In genomic region chr5:120251697-120252401, GRCm38 (mm10) we compare ENCODE assay signal across 9 mouse cellular contexts.
A peak's percentile ranks its signal among the peaks of the same experiment; 100 is the strongest.
DNase-seq lines count a peak whose midpoint lies in the region; ATAC-seq and TF ChIP-seq lines count a peak whose summit lies in the region.
"Had no signal": no experiment of that assay in that cellular context is flagged by ENCODE, and none has a peak within 500 bp of the region (broad histone marks: within the 10 kb centered on the region; RNA-seq: fewer than 3 reads in every experiment).

No protein-coding gene starts in this region.

- no peak overlapping the region for H3K9ac ChIP-seq in heart, embryonic 12.5 days
- H3K9ac ChIP-seq in intestine, embryonic 15.5 days: no peak overlapping the region
- no peak overlapping the region; the same call in 1 of the 2 replicates for H3K9ac ChIP-seq in midbrain, embryonic 14.5 days (replicated peaks; ENCODE audit: low read length)

- peaks cover 87% of the 10 kb centered on the region for H3K27me3 ChIP-seq in heart, embryonic 12.5 days (replicated peaks)
- H3K27me3 ChIP-seq in embryonic facial prominence, embryonic 10.5 days (replicated peaks; ENCODE audit: low read depth, poor library complexity, severe bottlenecking): peaks cover 83% of the 10 kb centered on the region
- H3K27me3 ChIP-seq in intestine, embryonic 15.5 days (replicated peaks): peaks cover 13% of the 10 kb centered on the region; the same call in 1 of the 2 replicates
- H3K27me3 ChIP-seq in midbrain, embryonic 14.5 days (ENCODE audit: control insufficient read depth, insufficient read depth, low read length): peaks cover 15% of the 10 kb centered on the region
- H3K27me3 ChIP-seq in thymus, adult 2 months (ENCODE audit: control insufficient read depth, insufficient read depth, low read length): no peaks in the 10 kb centered on the region

- no peak for TF ChIP-seq CTCF in thymus, adult 2 months (IDR thresholded peaks at IDR 0.05; ENCODE audit: borderline replicate concordance, control insufficient read depth, extremely low read depth, insufficient read depth, low read length, poor library complexity)

- ATAC-seq in heart, embryonic 12.5 days (ENCODE audit: insufficient number of reproducible peaks, low FRiP score): no peak
- ATAC-seq in intestine, embryonic 15.5 days: no peak
- ATAC-seq in midbrain, embryonic 14.5 days (ENCODE audit: low FRiP score, low TSS enrichment): peak; percentile 43; the same call in 1 of the 2 replicates

- no peak for DNase-seq in heart, postnatal 36 days
- DNase-seq in embryonic facial prominence, embryonic 10.5 days (ENCODE audit: low spot score): peak; percentile 17
- DNase-seq in midbrain, embryonic 14.5 days: peak; percentile 61
- no peak for DNase-seq in Muller cell, postnatal 12 days (ENCODE audit: inconsistent ontology term)
- no peak for DNase-seq in cerebellum, adult 11-12 months
- no peak for DNase-seq in thymus, adult 2 months

- WGBS in heart, embryonic 12.5 days: 8% methylated on average over 22 of the region's 22 CpGs
- WGBS in embryonic facial prominence, embryonic 10.5 days: 14% methylated on average over 22 of the region's 22 CpGs
- 16% methylated on average over 22 of the region's 22 CpGs for WGBS in intestine, embryonic 15.5 days
- WGBS in midbrain, embryonic 14.5 days: 10% methylated on average over 22 of the region's 22 CpGs
- WGBS in thymus, adult 2 months: 24% methylated on average over 22 of the region's 22 CpGs

- intact Hi-C loops in heart, postnatal 36 days (cut with DNase I): loop anchor here (10.0 kb wide), 2 partner anchors 193 to 353 kb away; no protein-coding TSS in a partner anchor

- H3K36me3 ChIP-seq in heart, embryonic 12.5 days: no peaks in the 10 kb centered on the region
- H3K36me3 ChIP-seq in embryonic facial prominence, embryonic 10.5 days (replicated peaks): no peaks in the 10 kb centered on the region
- no peaks in the 10 kb centered on the region for H3K36me3 ChIP-seq in intestine, embryonic 15.5 days
- H3K36me3 ChIP-seq in midbrain, embryonic 14.5 days (ENCODE audit: control insufficient read depth, insufficient read depth, low read length): no peaks in the 10 kb centered on the region
- H3K36me3 ChIP-seq in thymus, adult 2 months (ENCODE audit: control insufficient read depth, insufficient read depth, low read length): no peaks in the 10 kb centered on the region

- peak overlapping the region; percentile 28 for H3K4me3 ChIP-seq in heart, embryonic 12.5 days
- peak overlapping the region; percentile 40 for H3K4me3 ChIP-seq in embryonic facial prominence, embryonic 10.5 days
- 0 out of 2 replicates have a peak overlapping the region, but pooled peaks have one; percentile 4 for H3K4me3 ChIP-seq in intestine, embryonic 15.5 days (replicated peaks)
- no peak overlapping the region for H3K4me3 ChIP-seq in midbrain, embryonic 14.5 days (replicated peaks; ENCODE audit: low read depth, low read length)
- no peak overlapping the region for H3K4me3 ChIP-seq in thymus, adult 2 months (ENCODE audit: control insufficient read depth, insufficient read depth, low read length)
- H3K4me3 ChIP-seq: erythroblast, embryonic 14.5 days had no signal

- no peak for TF ChIP-seq POLR2A in thymus, adult 2 months (IDR thresholded peaks at IDR 0.05; ENCODE audit: control insufficient read depth, extremely low read depth, insufficient read depth, low read length, poor library complexity)

- H3K4me2 ChIP-seq in heart, embryonic 12.5 days: peak overlapping the region; percentile 59
- H3K4me2 ChIP-seq in intestine, embryonic 15.5 days (replicated peaks): peak overlapping the region; percentile 52
- peak overlapping the region; percentile 41 for H3K4me2 ChIP-seq in midbrain, embryonic 14.5 days (ENCODE audit: low read length)

- no peaks in the 10 kb centered on the region for H3K9me3 ChIP-seq in heart, embryonic 12.5 days (replicated peaks)
- no peaks in the 10 kb centered on the region for H3K9me3 ChIP-seq in embryonic facial prominence, embryonic 10.5 days
- H3K9me3 ChIP-seq in intestine, embryonic 15.5 days: no peaks in the 10 kb centered on the region
- H3K9me3 ChIP-seq in midbrain, embryonic 14.5 days (ENCODE audit: control insufficient read depth, low read length): no peaks in the 10 kb centered on the region

- 0 out of 2 replicates have a peak, but pooled peaks cover 2% of the 10 kb centered on the region for H3K4me1 ChIP-seq in heart, embryonic 12.5 days (replicated peaks)
- H3K4me1 ChIP-seq in embryonic facial prominence, embryonic 10.5 days: peaks cover 8% of the 10 kb centered on the region; the same call in 1 of the 2 replicates
- peaks cover 4% of the 10 kb centered on the region; the same call in 1 of the 2 replicates for H3K4me1 ChIP-seq in intestine, embryonic 15.5 days (replicated peaks)
- peaks cover 6% of the 10 kb centered on the region; the same call in 1 of the 2 replicates for H3K4me1 ChIP-seq in midbrain, embryonic 14.5 days (ENCODE audit: control insufficient read depth, insufficient read depth, low read length)
- H3K4me1 ChIP-seq in thymus, adult 2 months (replicated peaks; ENCODE audit: control insufficient read depth, insufficient read depth, low read length): no peaks in the 10 kb centered on the region

- H3K27ac ChIP-seq in heart, embryonic 12.5 days (ENCODE audit: poor library complexity, severe bottlenecking): no peak overlapping the region
- no peak overlapping the region for H3K27ac ChIP-seq in embryonic facial prominence, embryonic 10.5 days (replicated peaks)
- H3K27ac ChIP-seq in intestine, embryonic 15.5 days: no peak overlapping the region
- peak overlapping the region; percentile 79 for H3K27ac ChIP-seq in midbrain, embryonic 14.5 days (replicated peaks; ENCODE audit: low read depth, low read length)
- H3K27ac ChIP-seq in thymus, adult 2 months (ENCODE audit: control insufficient read depth, insufficient read depth, low read length): no peak overlapping the region

Comparison
In these comparisons a context has a peak if more than half of its experiments do, and no peak if none do; other contexts are left out.
1. H3K4me3 ChIP-seq: peak in heart, embryonic 12.5 days (single experiment), embryonic facial prominence, embryonic 10.5 days (single experiment) and intestine, embryonic 15.5 days (single experiment); none in midbrain, embryonic 14.5 days (single experiment) and thymus, adult 2 months (single experiment).
2. DNase-seq: peak in embryonic facial prominence, embryonic 10.5 days (single experiment) and midbrain, embryonic 14.5 days (single experiment); none in heart, postnatal 36 days (0 of 2), Muller cell, postnatal 12 days (single experiment), cerebellum, adult 11-12 months (single experiment) and thymus, adult 2 months (single experiment).
3. Peak in every context shown above with its lines, with median percentiles within 50 percentile points of each other: H3K4me2 ChIP-seq.